Mouse (Mus musculus) neural tube, postnatal 0 days (tissue): ENCODE data around the gene S100a16. TPM values are rescaled to one million over a fixed set of nuclear protein-coding genes. Genes with fewer than 3 reads are reported as not detected.

Experiments used
- polyA plus RNA-seq: library from polyadenylated mRNA; unstranded; fragments of >200 nt; fragmentation: Nextera tagmentation; extraction: Ambion mirVana; gene quantifications from 2 replicates; pipeline ENCODE4 v1.2.1, GENCODE M21; 2015

The S100a16 gene
- polyA plus RNA-seq, result 145 and 153 TPM in 2 replicates

GRCm38 (mm10) chr3:90537141-90537904, at the start of gene S100a16:
Gene S100a16 (plus strand): TSS chr3:90537254.

GRCm38 (mm10) chr3:90490696-90491256, 46.3 kb upstream of the S100a16 start, which contains the start of gene Snapin:
Gene Snapin (minus strand): TSS chr3:90491033.

GRCm38 (mm10) chr3:90508950-90509746, 27.9 kb upstream of the S100a16 start, which contains the start of gene Chtop:
Gene Chtop (minus strand): TSS chr3:90509498.

GRCm38 (mm10) chr3:90513796-90514590, 23.1 kb upstream of the S100a16 start, which contains the start of the genes S100a1 and S100a13:
Gene S100a1 (minus strand): TSS chr3:90514392.
Gene S100a13 (plus strand): TSS chr3:90514435.

GRCm38 (mm10) chr3:90526580-90526979, 10.5 kb upstream of the S100a16 start, which contains the start of gene S100a14:
Gene S100a14 (plus strand): TSS chr3:90526856.

GRCm38 (mm10) chr3:90560008-90560628, 23.1 kb downstream of the S100a16 start, which contains the start of gene S100a3:
Gene S100a3 (plus strand): TSS chr3:90560578.

GRCm38 (mm10) chr3:90589947-90590346, 52.9 kb downstream of the S100a16 start, which contains the start of gene S100a2:
Gene S100a2 (plus strand): TSS chr3:90590247.

Other genes with a start within 250 kb of the S100a16 start
- gene Gatad2b, start 244.1 kb upstream of the S100a16 start, polyA plus RNA-seq, result 11.2 and 14.6 TPM in 2 replicates
- gene Slc27a3, start 147.3 kb upstream of the S100a16 start, polyA plus RNA-seq, result 32.3 and 32.4 TPM in 2 replicates
- 19.9 and 23.1 TPM in 2 replicates for gene Ints3, start 103.6 kb upstream of the S100a16 start, polyA plus RNA-seq
- 2.8 and 3.6 TPM in 2 replicates for gene Npr1, start 71.4 kb upstream of the S100a16 start, polyA plus RNA-seq
- gene Ilf2, start 61.1 kb upstream of the S100a16 start, polyA plus RNA-seq, result 150 and 158 TPM in 2 replicates
- gene Snapin, start 46.2 kb upstream of the S100a16 start, polyA plus RNA-seq, result 107 and 109 TPM in 2 replicates
- gene Chtop, start 27.8 kb upstream of the S100a16 start, polyA plus RNA-seq, result 148 and 149 TPM in 2 replicates
- gene S100a1, start 22.9 kb upstream of the S100a16 start, polyA plus RNA-seq, result 121 and 135 TPM in 2 replicates
- 50.6 and 58.5 TPM in 2 replicates for gene S100a13, start 22.8 kb upstream of the S100a16 start, polyA plus RNA-seq
- gene S100a14, start 10.4 kb upstream of the S100a16 start, polyA plus RNA-seq, result not detected in 2 replicates
- gene S100a3, start 23.3 kb downstream of the S100a16 start, polyA plus RNA-seq, result 5.1 TPM in 2 replicates
- gene S100a2, start 53.0 kb downstream of the S100a16 start, polyA plus RNA-seq, result not detected in 2 replicates
- not detected in 2 replicates for gene Gm42674, start 64.7 kb downstream of the S100a16 start, polyA plus RNA-seq
- gene S100a4, start 66.5 kb downstream of the S100a16 start, polyA plus RNA-seq, result 6.7 and 10.3 TPM in 2 replicates
- gene S100a5, start 71.3 kb downstream of the S100a16 start, polyA plus RNA-seq, result not detected in 2 replicates
- gene S100a6, start 75.6 kb downstream of the S100a16 start, polyA plus RNA-seq, result 129 and 201 TPM in 2 replicates
- gene S100a7a, start 116.8 kb downstream of the S100a16 start, polyA plus RNA-seq, result not detected in 2 replicates
- gene S100a8, start 131.7 kb downstream of the S100a16 start, polyA plus RNA-seq, result 11.8 and 22.1 TPM in 2 replicates
- 7.1 and 12.3 TPM in 2 replicates for gene S100a9, start 158.5 kb downstream of the S100a16 start, polyA plus RNA-seq
- gene Pglyrp4, start 189.7 kb downstream of the S100a16 start, polyA plus RNA-seq, result not detected in 2 replicates
- not detected in 2 replicates for gene Gm5849, start 240.6 kb downstream of the S100a16 start, polyA plus RNA-seq